Mouse (Mus musculus): ENCODE results near the gene Slc9a3r1. TPM values are rescaled to one million over a fixed set of nuclear protein-coding genes. Genes with fewer than 3 reads are reported as not detected.

Slc9a3r1 gene
- total RNA-seq, 1 experiment, result 43.9 TPM

DNA sequence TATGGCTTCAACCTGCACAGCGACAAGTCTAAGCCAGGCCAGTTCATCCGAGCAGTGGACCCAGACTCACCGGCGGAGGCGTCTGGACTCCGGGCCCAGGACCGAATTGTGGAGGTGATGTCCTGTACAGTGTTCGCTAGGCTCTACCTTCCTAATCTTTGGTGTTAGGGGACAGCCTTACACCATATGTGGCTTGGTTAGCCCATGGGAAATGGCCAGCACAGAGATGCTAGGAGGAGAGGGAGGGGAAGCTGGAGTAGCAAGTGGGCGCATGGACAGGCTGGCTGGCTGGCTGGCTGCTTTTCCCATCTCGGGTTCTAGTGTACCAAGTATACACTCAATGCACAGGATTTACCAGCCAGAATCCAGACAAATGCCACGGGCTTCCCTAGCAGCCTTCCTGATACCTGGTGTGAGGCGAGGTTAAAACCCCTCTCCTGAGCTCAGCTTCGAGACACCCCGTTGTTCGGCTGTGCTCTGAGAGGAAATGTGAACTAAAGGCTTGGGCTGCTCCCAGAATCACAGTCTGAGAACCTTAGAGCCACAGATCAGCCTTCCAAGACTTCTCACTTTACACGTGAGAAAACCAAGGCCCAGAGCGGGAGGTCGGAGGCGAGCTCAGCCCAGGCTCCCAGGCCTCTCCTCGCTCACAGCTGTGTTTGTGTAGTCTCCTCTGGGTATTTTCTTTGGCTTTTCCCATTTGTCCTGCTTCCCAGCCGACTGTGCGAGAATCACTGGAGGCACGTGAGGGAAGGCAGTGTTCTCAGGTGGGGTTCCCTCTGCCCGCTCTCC, 13.5 kb downstream of the Slc9a3r1 start:
- Histone ChIP-seq H3K9me3 (ENCODE audit: control insufficient read depth, insufficient read depth, low read depth, low read length) (no peaks in the 10 kb centered on the region), H3K9ac (ENCODE audit: insufficient read depth, low read depth, low read length, poor library complexity, severe bottlenecking) (no peak overlapping the region), H3K27ac (ENCODE audit: insufficient read depth, low read depth, low read length, poor library complexity, severe bottlenecking) (no peak overlapping the region), H3K4me3 (ENCODE audit: insufficient read depth in 1 of 2, low read depth in 1 of 2, low read length in 2 of 2, poor library complexity in 1 of 2, severe bottlenecking in 1 of 2) (no peak overlapping the region), H3K36me3 (ENCODE audit: control insufficient read depth, insufficient read depth, low read length, poor library complexity, severe bottlenecking) (peaks cover 37% of the 10 kb centered on the region), H3K4me1 (ENCODE audit: control insufficient read depth in 2 of 2, insufficient read depth in 2 of 2, low read length in 2 of 2, poor library complexity in 1 of 2) (peaks cover 13 to 50% of the 10 kb centered on the region in 2 experiments)
- TF ChIP-seq CHD2 (IDR thresholded peaks at IDR 0.05; ENCODE audit: low read depth, low read length), result no peak
- no peak for TF ChIP-seq ZC3H11A (IDR thresholded peaks at IDR 0.05; ENCODE audit: borderline replicate concordance, low read depth, low read length)
- no peak for TF ChIP-seq MAFK (IDR thresholded peaks at IDR 0.05; ENCODE audit: insufficient read depth, low read depth, low read length)
- TF ChIP-seq ZNF384 (IDR thresholded peaks at IDR 0.05; ENCODE audit: low read depth, low read length), result no peak
- TF ChIP-seq HCFC1 (IDR thresholded peaks at IDR 0.05; ENCODE audit: borderline replicate concordance, insufficient read depth, low read length), result no peak
- DNase-seq (ENCODE audit: low read depth, low spot score), result no peak
- in situ Hi-C loops (cut with MboI; ENCODE audit: low sequenced_read_pairs in 2 of 2, unreplicated experiment in 2 of 2), result no loop called here

DNA sequence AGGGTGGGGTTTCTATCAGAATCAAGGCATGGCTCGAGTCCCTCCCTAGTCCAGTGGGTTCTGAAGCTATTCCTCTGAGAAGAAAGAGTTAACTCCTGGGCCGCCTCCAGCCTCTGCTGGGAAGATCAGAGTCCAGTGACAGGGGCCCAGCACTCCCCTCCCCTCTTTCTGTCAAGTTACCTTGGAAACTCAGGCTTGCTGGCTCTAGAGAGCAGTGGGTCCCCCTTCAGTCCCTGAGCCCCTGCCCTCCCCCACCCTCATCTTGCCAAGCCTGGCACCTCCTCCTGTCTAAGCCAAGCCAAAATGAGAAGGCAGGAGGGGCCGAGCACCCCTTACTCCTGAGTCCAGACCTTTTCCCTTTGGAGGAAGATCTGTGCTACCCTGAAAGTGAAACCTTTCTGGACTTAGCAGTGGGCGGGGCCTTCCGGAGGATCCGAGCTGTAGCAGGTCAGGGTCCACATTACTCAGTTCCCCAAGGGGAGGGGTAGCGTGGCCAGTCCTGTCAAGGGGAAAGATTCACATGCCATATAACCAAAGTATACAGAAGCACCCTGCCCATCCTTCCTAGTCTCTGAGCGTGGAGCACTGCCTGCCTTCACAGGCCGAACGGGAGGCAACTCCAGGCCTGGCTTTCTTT, 14.5 kb downstream of the Slc9a3r1 start:
- H3K4me3 ChIP-seq (ENCODE audit: insufficient read depth in 1 of 2, low read depth in 1 of 2, low read length in 2 of 2, poor library complexity in 1 of 2, severe bottlenecking in 1 of 2), result no peak overlapping the region
- TF ChIP-seq ZNF384 (IDR thresholded peaks at IDR 0.05; ENCODE audit: low read depth, low read length) (no peak), CHD2 (IDR thresholded peaks at IDR 0.05; ENCODE audit: low read depth, low read length) (no peak), MAFK (IDR thresholded peaks at IDR 0.05; ENCODE audit: insufficient read depth, low read depth, low read length) (no peak), HCFC1 (IDR thresholded peaks at IDR 0.05; ENCODE audit: borderline replicate concordance, insufficient read depth, low read length) (no peak), ZC3H11A (IDR thresholded peaks at IDR 0.05; ENCODE audit: borderline replicate concordance, low read depth, low read length) (no peak)
- H3K36me3 ChIP-seq (ENCODE audit: control insufficient read depth, insufficient read depth, low read length, poor library complexity, severe bottlenecking), result peaks cover 41% of the 10 kb centered on the region
- in situ Hi-C loops (cut with MboI; ENCODE audit: low sequenced_read_pairs in 2 of 2, unreplicated experiment in 2 of 2), result no loop called here
- no peak overlapping the region for H3K9ac ChIP-seq (ENCODE audit: insufficient read depth, low read depth, low read length, poor library complexity, severe bottlenecking)
- no peaks in the 10 kb centered on the region for H3K9me3 ChIP-seq (ENCODE audit: control insufficient read depth, insufficient read depth, low read depth, low read length)
- H3K27ac ChIP-seq (ENCODE audit: insufficient read depth, low read depth, low read length, poor library complexity, severe bottlenecking), result no peak overlapping the region
- no peak for DNase-seq (ENCODE audit: low read depth, low spot score)
- peaks cover 7 to 44% of the 10 kb centered on the region in 2 experiments for H3K4me1 ChIP-seq (ENCODE audit: control insufficient read depth in 2 of 2, insufficient read depth in 2 of 2, low read length in 2 of 2, poor library complexity in 1 of 2)

DNA sequence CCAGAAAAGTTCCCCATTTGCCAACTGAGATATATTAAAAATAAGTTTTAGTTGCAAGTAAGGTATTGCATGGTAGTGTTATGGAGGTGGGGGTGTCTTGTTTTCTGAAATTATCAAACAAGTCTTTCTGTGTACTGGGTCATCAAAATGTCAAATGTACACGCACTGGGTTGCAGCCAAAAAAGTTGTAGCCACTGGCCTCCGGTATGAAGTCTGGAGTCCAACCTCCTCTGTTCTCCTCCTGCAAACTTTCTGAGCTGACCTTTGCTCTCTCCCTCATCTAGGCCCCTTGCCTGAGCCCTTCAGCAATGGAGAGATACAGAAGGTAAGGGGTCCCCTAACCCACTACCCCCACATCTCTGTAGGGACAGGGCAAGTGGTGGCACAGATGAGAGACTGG, 15.6 kb downstream of the Slc9a3r1 start:
- H3K9me3 ChIP-seq (ENCODE audit: control insufficient read depth, insufficient read depth, low read depth, low read length), result no peaks in the 10 kb centered on the region
- TF ChIP-seq ZC3H11A (IDR thresholded peaks at IDR 0.05; ENCODE audit: borderline replicate concordance, low read depth, low read length) (no peak), CHD2 (IDR thresholded peaks at IDR 0.05; ENCODE audit: low read depth, low read length) (no peak), ZNF384 (IDR thresholded peaks at IDR 0.05; ENCODE audit: low read depth, low read length) (no peak), MAFK (IDR thresholded peaks at IDR 0.05; ENCODE audit: insufficient read depth, low read depth, low read length) (no peak), HCFC1 (IDR thresholded peaks at IDR 0.05; ENCODE audit: borderline replicate concordance, insufficient read depth, low read length) (no peak)
- no peak overlapping the region for H3K4me3 ChIP-seq (ENCODE audit: insufficient read depth in 1 of 2, low read depth in 1 of 2, low read length in 2 of 2, poor library complexity in 1 of 2, severe bottlenecking in 1 of 2)
- H3K36me3 ChIP-seq (ENCODE audit: control insufficient read depth, insufficient read depth, low read length, poor library complexity, severe bottlenecking), result peaks cover 49% of the 10 kb centered on the region
- peaks cover 4 to 37% of the 10 kb centered on the region in 2 experiments; a peak in 3 of 4 replicates for H3K4me1 ChIP-seq (ENCODE audit: control insufficient read depth in 2 of 2, insufficient read depth in 2 of 2, low read length in 2 of 2, poor library complexity in 1 of 2)
- in situ Hi-C loops (cut with MboI; ENCODE audit: low sequenced_read_pairs in 2 of 2, unreplicated experiment in 2 of 2), result no loop called here
- H3K27ac ChIP-seq (ENCODE audit: insufficient read depth, low read depth, low read length, poor library complexity, severe bottlenecking), result no peak overlapping the region
- no peak for DNase-seq (ENCODE audit: low read depth, low spot score)
- H3K9ac ChIP-seq (ENCODE audit: insufficient read depth, low read depth, low read length, poor library complexity, severe bottlenecking), result no peak overlapping the region

DNA sequence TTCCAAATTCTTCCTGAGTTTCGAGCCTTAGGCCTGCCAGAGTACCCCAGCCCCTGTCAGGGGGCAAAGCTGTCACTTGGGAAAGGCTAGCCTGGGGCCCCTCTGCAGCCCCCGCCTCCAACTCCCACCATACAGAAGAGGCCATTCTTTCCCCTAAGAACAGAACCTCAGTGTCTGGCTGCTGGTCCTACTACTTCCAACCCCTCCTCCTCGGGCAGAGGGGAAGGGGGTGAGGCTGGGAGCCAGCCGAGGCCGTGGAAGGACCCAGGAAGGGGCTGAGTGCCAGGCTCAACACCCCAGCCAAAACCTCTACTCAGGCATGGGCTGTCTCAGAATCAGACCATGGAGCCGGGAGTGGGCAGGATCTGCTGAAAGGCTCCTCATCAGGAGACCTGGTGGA, 16.1 kb downstream of the Slc9a3r1 start:
- no peak for DNase-seq (ENCODE audit: low read depth, low spot score)
- TF ChIP-seq CHD2 (IDR thresholded peaks at IDR 0.05; ENCODE audit: low read depth, low read length) (no peak), ZNF384 (IDR thresholded peaks at IDR 0.05; ENCODE audit: low read depth, low read length) (no peak), ZC3H11A (IDR thresholded peaks at IDR 0.05; ENCODE audit: borderline replicate concordance, low read depth, low read length) (no peak), HCFC1 (IDR thresholded peaks at IDR 0.05; ENCODE audit: borderline replicate concordance, insufficient read depth, low read length) (no peak), MAFK (IDR thresholded peaks at IDR 0.05; ENCODE audit: insufficient read depth, low read depth, low read length) (no peak)
- no peak overlapping the region for H3K9ac ChIP-seq (ENCODE audit: insufficient read depth, low read depth, low read length, poor library complexity, severe bottlenecking)
- H3K4me1 ChIP-seq (ENCODE audit: control insufficient read depth in 2 of 2, insufficient read depth in 2 of 2, low read length in 2 of 2, poor library complexity in 1 of 2), result peaks cover 4 to 34% of the 10 kb centered on the region in 2 experiments; a peak in 3 of 4 replicates
- peaks cover 49% of the 10 kb centered on the region for H3K36me3 ChIP-seq (ENCODE audit: control insufficient read depth, insufficient read depth, low read length, poor library complexity, severe bottlenecking)
- H3K9me3 ChIP-seq (ENCODE audit: control insufficient read depth, insufficient read depth, low read depth, low read length), result no peaks in the 10 kb centered on the region
- H3K4me3 ChIP-seq (ENCODE audit: insufficient read depth in 1 of 2, low read depth in 1 of 2, low read length in 2 of 2, poor library complexity in 1 of 2, severe bottlenecking in 1 of 2), result no peak overlapping the region
- no peak overlapping the region for H3K27ac ChIP-seq (ENCODE audit: insufficient read depth, low read depth, low read length, poor library complexity, severe bottlenecking)
- in situ Hi-C loops (cut with MboI; ENCODE audit: low sequenced_read_pairs in 2 of 2, unreplicated experiment in 2 of 2), result no loop called here
